Mouse (Mus musculus): ENCODE measurements around the gene Dmap1. TPM values are rescaled to one million over a fixed set of nuclear protein-coding genes. Genes with fewer than 3 reads are reported as not detected.

Dmap1 gene
- polyA plus RNA-seq, 1 experiment = 47.8 TPM

DNA sequence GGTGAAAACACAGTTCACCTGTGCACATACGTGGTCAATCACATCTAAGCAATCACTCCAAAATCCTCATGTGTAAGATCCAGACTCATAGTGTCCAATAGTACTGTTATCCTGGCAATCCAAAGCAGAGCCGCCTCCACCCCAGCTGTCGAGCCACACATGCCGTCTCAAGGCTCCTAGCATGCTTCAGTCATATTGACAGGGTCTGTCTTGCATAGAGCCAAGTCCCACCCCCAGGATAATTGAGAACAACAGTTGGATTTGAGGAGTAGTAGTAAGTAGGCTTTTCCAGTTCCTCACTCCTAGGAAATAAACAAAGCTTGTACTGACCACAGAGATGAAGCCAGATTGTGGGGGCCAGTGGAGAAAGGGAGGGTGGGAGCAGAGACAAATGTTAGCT lies 24.4 kb downstream of the Dmap1 start:
- peak in 1 of 2 experiments; percentile 67 for DNase-seq (ENCODE audit: extremely low spot score in 1 of 2, low spot score in 1 of 2)

DNA sequence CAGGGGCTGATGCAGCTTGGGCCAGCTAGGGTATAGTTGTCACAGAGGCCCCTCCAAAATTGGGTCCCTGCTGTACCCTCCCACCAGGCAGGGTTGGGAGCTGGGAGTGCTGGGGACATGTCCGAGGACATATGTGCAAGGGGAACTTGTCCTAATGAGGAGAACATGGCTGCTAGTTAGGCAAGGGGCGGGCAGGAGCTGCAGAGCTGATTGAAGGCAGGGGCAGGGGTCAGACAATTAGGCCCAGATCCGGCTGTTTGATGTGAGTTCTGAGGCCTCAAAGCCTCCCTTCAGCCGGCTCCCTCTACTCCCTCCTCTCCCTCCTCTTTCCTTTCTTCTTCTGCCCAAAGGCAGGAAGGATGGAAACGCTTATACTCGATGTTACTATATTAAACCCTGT lies 25.1 kb downstream of the Dmap1 start:
- no peak for DNase-seq (ENCODE audit: extremely low spot score in 1 of 2, low spot score in 1 of 2)

- no peak for DNase-seq (ENCODE audit: extremely low spot score in 1 of 2, low spot score in 1 of 2)
Measured at GRCm38 (mm10) chr4:117655500-117655863, 26.6 kb downstream of the Dmap1 start.

DNA sequence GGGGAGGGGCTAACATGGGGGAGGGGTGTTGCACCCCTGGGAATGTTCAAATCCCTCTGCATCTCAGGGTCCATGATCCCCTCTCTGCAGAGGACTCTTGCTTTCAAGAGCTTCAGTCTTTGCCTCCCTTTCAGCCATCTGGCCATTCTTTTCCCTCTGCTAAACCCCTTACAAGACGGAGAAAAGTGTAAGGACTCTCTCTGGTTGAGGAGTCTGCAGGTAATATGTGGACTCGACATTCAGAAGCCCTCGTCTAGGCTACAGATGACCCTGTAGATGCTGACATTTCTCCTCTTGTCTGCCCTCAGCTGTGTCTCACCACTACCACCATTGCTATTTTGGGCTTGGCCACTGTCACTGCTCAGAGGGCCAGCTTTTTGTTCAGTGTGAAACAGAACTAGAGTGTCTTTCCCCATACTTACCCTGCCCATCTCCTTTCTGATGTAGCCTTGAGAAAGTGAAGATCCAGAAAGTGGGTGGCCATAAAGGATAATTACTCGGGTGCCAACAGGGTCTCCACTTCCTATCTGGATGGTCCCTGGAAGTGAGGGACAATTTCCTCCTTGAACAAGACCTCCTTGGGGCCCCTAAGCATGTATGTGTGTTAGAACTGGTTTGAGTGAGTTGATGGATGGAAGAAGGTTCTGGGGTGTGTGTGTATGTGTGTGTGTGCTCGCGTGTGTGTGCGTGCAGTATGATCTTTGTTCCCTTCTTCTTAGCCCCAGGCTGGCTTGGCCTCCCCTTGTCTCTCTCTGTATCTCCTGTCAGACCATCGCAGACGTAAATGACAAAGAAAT lies 27.2 kb downstream of the Dmap1 start:
- DNase-seq (ENCODE audit: extremely low spot score in 1 of 2, low spot score in 1 of 2) = no peak

DNA sequence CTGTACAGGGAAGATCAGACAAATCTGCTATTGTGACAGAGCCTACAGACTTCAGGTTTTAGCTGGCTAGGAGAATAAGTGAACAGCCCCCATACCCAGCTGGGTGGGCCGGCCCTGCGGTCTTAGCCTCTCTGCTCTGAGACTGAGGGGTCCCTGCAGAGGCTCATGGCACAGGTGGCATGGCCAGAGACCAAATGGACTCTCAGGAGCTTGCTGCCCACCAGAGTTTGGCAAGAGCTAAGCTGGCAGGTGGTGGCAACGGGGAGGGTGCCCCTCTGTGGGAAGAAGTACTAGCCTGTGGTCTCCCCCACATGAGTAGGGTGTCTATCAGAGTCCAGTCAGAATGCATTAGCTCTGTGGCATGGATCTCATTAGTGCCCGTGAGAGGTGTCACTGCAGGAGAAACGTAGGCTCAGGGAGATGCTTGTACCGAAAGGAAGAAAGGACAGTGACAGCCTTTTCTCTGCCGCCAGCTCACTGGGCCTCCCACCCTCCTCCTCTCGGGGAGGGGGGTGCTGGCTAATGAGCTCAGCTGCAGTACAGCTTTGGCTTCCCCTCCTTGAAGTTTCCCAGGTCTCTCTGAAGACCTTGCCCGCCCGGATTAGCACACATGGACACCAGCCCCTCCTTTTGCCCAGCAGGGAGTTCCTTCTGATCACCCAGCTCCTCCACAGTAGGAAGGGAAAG lies 27.9 kb downstream of the Dmap1 start:
- no peak for DNase-seq (ENCODE audit: extremely low spot score in 1 of 2, low spot score in 1 of 2)

GRCm38 (mm10) chr4:117652727-117653126 lies 29.3 kb downstream of the Dmap1 start:
- DNase-seq (ENCODE audit: extremely low spot score in 1 of 2, low spot score in 1 of 2) = no peak

- peak in 1 of 2 experiments; percentile 59 for DNase-seq (ENCODE audit: extremely low spot score in 1 of 2, low spot score in 1 of 2)
Measured at GRCm38 (mm10) chr4:117651626-117652101, 30.4 kb downstream of the Dmap1 start.

DNA sequence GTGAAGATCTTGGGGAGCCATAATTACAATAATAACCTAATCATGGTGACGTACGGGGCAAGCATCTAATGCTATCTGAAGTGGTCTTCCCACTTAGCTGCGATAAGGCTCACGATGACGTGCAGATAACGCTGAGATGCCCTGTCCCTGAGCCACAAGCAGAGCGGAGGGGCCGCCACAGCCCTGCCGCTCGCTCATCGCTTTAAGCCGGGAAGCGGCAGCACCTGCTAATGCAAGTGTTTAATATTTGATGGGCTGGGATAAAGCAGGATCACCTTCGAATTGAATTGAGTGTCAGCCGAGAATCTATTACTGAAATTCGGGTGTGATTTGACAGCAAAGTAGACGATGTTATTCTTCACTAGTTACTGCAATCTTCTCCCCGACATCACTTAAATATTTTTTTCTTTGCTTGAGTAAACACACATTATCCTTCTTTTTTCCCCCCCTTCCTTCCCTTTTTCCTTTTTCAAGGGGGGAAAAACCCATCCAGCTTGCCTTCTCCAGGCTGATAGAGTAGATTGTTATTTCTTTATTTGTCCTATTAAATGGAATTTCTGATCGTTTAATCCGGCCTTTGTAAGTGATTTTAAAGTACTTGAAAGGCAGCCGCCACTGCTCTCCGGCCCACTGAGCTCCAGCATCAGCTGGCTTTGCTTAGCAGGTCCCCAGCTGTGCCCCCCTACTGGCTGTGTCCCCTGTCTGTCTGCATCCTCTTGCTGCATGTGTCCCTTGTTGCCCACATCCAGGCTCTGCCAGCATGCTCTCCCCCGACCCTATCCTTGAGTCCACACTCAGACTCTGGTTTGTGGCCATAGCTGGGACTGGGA lies 34.9 kb downstream of the Dmap1 start:
- DNase-seq (ENCODE audit: extremely low spot score in 1 of 2, low spot score in 1 of 2) = no peak

DNA sequence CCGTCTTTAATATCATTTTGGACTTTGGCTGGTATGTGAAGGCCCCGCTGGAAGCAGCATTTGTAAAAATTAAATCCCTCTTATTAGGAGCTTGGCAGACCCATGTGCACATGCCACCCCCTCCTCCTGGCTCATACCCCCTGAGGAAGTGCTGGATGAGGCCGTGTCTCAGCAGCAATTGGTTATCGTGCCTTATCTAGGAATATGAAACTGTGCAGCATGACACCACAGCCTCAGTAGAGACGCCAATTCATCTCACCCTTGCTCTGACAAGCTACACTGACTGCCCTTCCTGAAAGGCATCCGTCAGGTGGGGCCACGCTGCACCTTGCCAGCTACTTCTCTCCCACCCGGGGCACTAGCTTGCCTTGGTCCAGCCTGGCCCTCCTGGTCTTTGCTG lies 35.6 kb downstream of the Dmap1 start:
- DNase-seq (ENCODE audit: extremely low spot score in 1 of 2, low spot score in 1 of 2) = no peak

DNA sequence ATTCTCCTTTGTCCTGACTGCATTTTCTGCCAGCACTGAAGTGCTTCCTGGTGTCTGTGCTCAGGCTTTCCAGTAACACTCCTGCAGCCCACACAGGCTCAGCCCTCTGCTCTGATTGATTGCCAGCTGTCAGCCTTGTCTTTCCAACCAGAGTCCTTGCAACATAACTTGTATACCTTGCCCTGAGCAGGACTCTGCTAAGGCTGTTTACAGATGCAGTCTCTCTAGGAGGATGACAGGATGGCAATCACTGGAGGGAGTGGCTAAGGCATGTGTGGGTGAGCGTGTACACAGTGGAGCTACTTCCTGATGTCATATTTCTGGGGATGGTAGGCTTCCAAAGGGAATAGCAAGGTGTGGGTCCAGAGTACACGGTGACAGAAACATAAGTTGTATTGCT lies 36.2 kb downstream of the Dmap1 start:
- DNase-seq (ENCODE audit: extremely low spot score in 1 of 2, low spot score in 1 of 2) = no peak

- DNase-seq (ENCODE audit: extremely low spot score in 1 of 2, low spot score in 1 of 2) = no peak
Measured at GRCm38 (mm10) chr4:117645031-117645435, 37.0 kb downstream of the Dmap1 start.

GRCm38 (mm10) chr4:117641804-117642203 lies 40.3 kb downstream of the Dmap1 start:
- no peak for DNase-seq (ENCODE audit: extremely low spot score in 1 of 2, low spot score in 1 of 2)

GRCm38 (mm10) chr4:117640925-117641703 lies 41.0 kb downstream of the Dmap1 start:
- no peak for DNase-seq (ENCODE audit: extremely low spot score in 1 of 2, low spot score in 1 of 2)

DNA sequence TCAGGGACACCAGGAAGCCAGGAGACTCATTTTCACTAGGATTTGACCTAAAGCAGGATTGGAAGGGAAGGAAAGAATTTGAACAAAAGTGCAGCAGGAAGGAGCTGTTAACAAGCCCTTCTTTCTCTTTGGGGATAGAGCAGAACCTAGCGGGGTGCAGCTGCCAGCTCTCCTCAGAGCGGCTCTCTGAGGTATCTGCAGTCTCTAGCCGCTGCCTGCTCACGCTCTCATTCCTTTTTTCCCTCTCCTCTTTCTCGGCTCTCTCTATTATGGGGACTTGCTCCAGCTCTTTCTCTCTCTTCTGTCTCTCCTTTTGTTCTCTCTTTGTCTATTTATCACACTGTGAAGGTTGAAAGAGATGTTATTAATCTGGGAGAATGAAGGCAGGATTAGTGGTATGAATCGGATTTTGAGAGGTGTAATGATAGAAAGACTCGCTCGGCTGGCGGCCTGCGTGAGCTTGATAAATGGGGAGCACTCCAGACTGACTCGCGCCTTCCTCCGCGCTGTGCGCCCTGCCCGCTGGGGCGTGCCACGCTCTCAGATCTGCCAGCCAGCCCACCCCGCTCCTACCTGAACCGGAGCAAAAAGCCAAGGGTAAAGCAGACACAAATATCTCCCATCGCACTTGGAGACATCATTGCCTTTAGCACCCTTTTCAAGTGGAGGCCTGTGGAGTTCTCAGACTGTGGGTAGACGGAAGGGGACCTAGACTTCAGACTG lies 45.0 kb downstream of the Dmap1 start:
- DNase-seq (ENCODE audit: extremely low spot score in 1 of 2, low spot score in 1 of 2) = no peak

- DNase-seq (ENCODE audit: extremely low spot score in 1 of 2, low spot score in 1 of 2) = no peak
Measured at GRCm38 (mm10) chr4:117636152-117636551, 45.9 kb downstream of the Dmap1 start.

GRCm38 (mm10) chr4:117634642-117635041 lies 47.4 kb downstream of the Dmap1 start:
- DNase-seq (ENCODE audit: extremely low spot score in 1 of 2, low spot score in 1 of 2) = no peak

- no peak for DNase-seq (ENCODE audit: extremely low spot score in 1 of 2, low spot score in 1 of 2)
Measured at GRCm38 (mm10) chr4:117633527-117633926, 48.5 kb downstream of the Dmap1 start.

DNA sequence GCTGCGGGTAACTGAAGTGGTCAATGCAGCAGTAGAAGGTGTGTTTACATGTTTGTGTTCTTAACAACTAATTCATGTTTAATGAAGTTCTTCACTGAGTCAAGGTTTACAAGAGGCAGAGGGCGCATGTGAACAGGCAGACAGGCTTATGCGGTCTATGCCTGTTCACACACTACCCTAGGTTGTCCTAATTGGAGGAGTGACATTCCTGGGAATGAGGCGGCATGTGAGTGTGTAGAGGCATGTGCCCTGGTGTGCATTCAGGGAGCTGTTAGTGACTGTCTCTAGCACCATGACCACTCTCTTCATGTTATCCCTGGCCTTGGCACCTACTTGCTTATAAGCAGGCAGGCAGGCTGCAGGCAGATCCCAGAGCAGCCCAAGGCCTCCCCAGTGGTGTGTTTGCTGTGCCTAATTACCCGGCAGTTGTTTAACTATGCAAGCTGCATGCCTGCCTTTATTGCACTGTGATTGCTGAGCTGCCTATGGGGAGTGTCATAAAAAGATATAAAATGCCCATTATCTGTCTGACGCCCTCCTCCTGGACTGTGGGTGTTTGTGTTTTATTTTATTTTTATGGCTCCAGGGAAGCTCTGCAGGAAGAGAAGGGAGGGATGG lies 51.9 kb downstream of the Dmap1 start:
- DNase-seq (ENCODE audit: extremely low spot score in 1 of 2, low spot score in 1 of 2) = no peak

DNA sequence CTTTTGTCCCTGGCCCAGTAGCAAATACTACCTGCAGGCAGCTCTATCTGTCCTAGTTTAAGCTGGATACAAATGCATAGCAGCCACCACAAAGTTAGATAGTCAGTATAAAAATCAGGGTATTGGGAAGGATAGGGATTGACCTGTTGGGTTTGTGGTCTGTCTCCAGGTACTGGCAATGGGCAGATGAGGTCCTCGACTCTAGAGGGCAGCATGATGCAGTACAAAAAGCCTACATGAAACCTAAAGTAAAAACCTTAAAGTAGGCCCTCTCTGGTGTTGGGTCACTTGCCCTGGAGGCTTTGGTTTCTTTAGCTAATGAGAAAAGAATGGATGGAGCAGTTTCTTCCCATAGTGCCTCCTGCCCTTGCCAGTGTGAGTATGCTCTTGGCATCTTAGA lies 53.6 kb downstream of the Dmap1 start:
- DNase-seq (ENCODE audit: extremely low spot score in 1 of 2, low spot score in 1 of 2) = no peak

All from frontal cortex, adult 2 months (tissue).